ENCODE assay signal across 22 mouse cellular contexts in the genomic region with DNA sequence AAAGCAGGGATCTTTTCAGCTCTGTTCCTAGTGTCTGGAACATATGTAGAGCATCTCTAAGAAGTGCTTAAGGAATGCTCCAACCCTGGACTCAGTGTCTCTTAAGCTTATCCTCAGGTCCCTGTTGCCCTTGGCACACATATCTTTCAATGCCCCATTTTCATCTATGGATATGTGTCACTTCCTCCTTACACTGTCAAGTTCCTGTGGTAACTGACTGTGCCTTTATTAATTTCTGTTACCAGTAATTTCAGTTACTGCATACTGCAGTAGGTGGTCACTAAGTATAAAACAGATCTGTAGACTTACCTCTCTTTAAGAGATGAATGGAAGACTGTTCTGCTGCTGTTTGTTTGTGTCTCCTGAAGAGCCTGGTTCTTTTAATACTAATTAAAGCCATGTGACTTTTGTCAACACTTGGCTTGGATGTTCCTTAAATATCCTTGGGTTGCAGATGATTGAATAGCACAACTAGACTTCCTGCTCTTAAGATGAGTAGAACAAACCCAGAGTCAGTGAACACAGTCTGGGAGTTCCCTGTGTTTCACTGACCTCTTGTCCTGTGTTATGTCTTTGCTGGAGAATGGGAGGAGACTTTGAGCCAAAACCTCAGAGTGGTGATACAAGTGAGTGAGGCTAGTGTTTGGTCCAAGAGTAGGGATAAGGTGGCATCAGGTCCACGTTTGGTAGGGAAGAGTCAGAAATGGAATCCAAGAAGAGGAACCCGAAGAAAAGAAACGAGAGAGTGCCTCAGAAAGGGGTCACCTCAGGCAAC. TPM values are rescaled to one million over a fixed set of nuclear protein-coding genes. Genes with fewer than 3 reads are reported as not detected.
A peak's percentile ranks its signal among the peaks of the same experiment; 100 is the strongest.
DNase-seq lines count a peak whose midpoint lies in the region; ATAC-seq and TF ChIP-seq lines count a peak whose summit lies in the region.
"Had no signal": no experiment of that assay in that cellular context is flagged by ENCODE, and none has a peak within 500 bp of the region (broad histone marks: within the 10 kb centered on the region; RNA-seq: fewer than 3 reads in every experiment).

No protein-coding gene starts in this region.

- no peaks in the 10 kb centered on the region for H3K27me3 ChIP-seq in heart, postnatal 0 days (ENCODE audit: control insufficient read depth, insufficient read depth, low read length)
- no peaks in the 10 kb centered on the region for H3K27me3 ChIP-seq in MEL (ENCODE audit: control insufficient read depth in 1 of 2, insufficient read depth in 2 of 2, low read length in 2 of 2)
- no peaks in the 10 kb centered on the region for H3K27me3 ChIP-seq in hindbrain, postnatal 0 days (ENCODE audit: insufficient read depth, low read length)
- H3K27me3 ChIP-seq: embryonic facial prominence, embryonic 12.5 days; hindbrain, embryonic 12.5 days; midbrain, embryonic 15.5 days had no signal

- 66% methylated on average over 3 of the region's 3 CpGs for WGBS in heart, postnatal 0 days
- 85% methylated on average over 3 of the region's 3 CpGs for WGBS in hindbrain, postnatal 0 days

- H3K9ac ChIP-seq in heart, postnatal 0 days (replicated peaks; ENCODE audit: low read depth, low read length), result no peak overlapping the region
- no peak overlapping the region for H3K9ac ChIP-seq in MEL (ENCODE audit: control insufficient read depth, low read depth, low read length, poor library complexity, severe bottlenecking)
- H3K9ac ChIP-seq in hindbrain, postnatal 0 days (replicated peaks; ENCODE audit: low read length), result no peak overlapping the region
- H3K9ac ChIP-seq: embryonic facial prominence, embryonic 12.5 days; hindbrain, embryonic 12.5 days; liver, postnatal 0 days; midbrain, embryonic 15.5 days had no signal

- TF ChIP-seq POLR2A in MEL (IDR thresholded peaks at IDR 0.05; ENCODE audit: control insufficient read depth in 1 of 2, insufficient read depth in 1 of 2, low read depth in 1 of 2, low read length in 2 of 2, poor library complexity in 1 of 2), result no peak

- TF ChIP-seq CTCF in heart, postnatal 0 days (IDR thresholded peaks at IDR 0.05; ENCODE audit: low read depth), result no peak
- no peak for TF ChIP-seq CTCF in MEL (IDR thresholded peaks at IDR 0.05 in 2 of 3, conservative IDR thresholded peaks at IDR 0.05 in 1 of 3; ENCODE audit: control insufficient read depth in 1 of 3, insufficient read depth in 1 of 3, low read depth in 2 of 3, low read length in 3 of 3, poor library complexity in 1 of 3, severe bottlenecking in 1 of 3)
- TF ChIP-seq CTCF in hindbrain, postnatal 0 days (IDR thresholded peaks at IDR 0.05; ENCODE audit: low read depth), result no peak

- peak; percentile 84 for DNase-seq in heart, adult 11 months
- DNase-seq in heart, postnatal 10 days, result no peak
- DNase-seq in heart, postnatal 0 days (ENCODE audit: low spot score), result no peak
- no peak for DNase-seq in heart, adult 18-20 months
- peak; percentile 41 for DNase-seq in MEL (ENCODE audit: low read depth, low spot score)
- DNase-seq in hindbrain, postnatal 0 days (ENCODE audit: low spot score), result no peak
- DNase-seq: adrenal gland, postnatal 25 days; cerebellum, adult 2 months; kidney, adult 2 months; kidney, postnatal 10 days; left cerebral cortex, postnatal 4 days; liver, postnatal 0 days; thymus, postnatal 25 days had no signal

- no peaks in the 10 kb centered on the region for H3K79me2 ChIP-seq in MEL (ENCODE audit: control insufficient read depth, insufficient read depth, low read length, poor library complexity)

- H3K9me3 ChIP-seq in heart, postnatal 0 days (replicated peaks; ENCODE audit: control insufficient read depth, low read length), result no peaks in the 10 kb centered on the region
- no peaks in the 10 kb centered on the region for H3K9me3 ChIP-seq in MEL (replicated peaks; ENCODE audit: insufficient read depth, low read length)
- no peaks in the 10 kb centered on the region for H3K9me3 ChIP-seq in hindbrain, postnatal 0 days (ENCODE audit: low read length)
- H3K9me3 ChIP-seq: embryonic facial prominence, embryonic 12.5 days; G1E; hindbrain, embryonic 12.5 days; midbrain, embryonic 15.5 days had no signal

- TF ChIP-seq RAD21 in MEL (IDR thresholded peaks at IDR 0.05; ENCODE audit: low read depth, low read length), result no peak

- intact Hi-C loops in heart, postnatal 10 days (cut with DNase I), result no loop called here

- no peaks in the 10 kb centered on the region for H3K36me3 ChIP-seq in heart, postnatal 0 days (replicated peaks; ENCODE audit: control insufficient read depth, insufficient read depth, low read length)
- peaks cover 0 to 8% of the 10 kb centered on the region in 2 experiments; a peak in 2 of 4 replicates for H3K36me3 ChIP-seq in MEL (ENCODE audit: control insufficient read depth in 1 of 2, insufficient read depth in 2 of 2, low read length in 2 of 2)
- no peaks in the 10 kb centered on the region for H3K36me3 ChIP-seq in hindbrain, postnatal 0 days (ENCODE audit: insufficient read depth, low read length)
- H3K36me3 ChIP-seq: embryonic facial prominence, embryonic 12.5 days; G1E; hindbrain, embryonic 12.5 days; midbrain, embryonic 15.5 days had no signal

- no peak overlapping the region for H3K4me2 ChIP-seq in heart, postnatal 0 days (ENCODE audit: low read depth, low read length)
- H3K4me2 ChIP-seq in hindbrain, postnatal 0 days (ENCODE audit: low read depth, low read length), result no peak overlapping the region
- H3K4me2 ChIP-seq: embryonic facial prominence, embryonic 12.5 days; hindbrain, embryonic 12.5 days; midbrain, embryonic 15.5 days had no signal

- ATAC-seq in heart, postnatal 0 days (ENCODE audit: insufficient read depth, low read depth), result no peak
- ATAC-seq in megakaryocyte, adult 5-6 weeks (ENCODE audit: poor library complexity, severe bottlenecking), result peak; percentile 62
- no peak for ATAC-seq in hindbrain, postnatal 0 days
- ATAC-seq: forebrain, embryonic 14.5 days; inflammation-experienced regulatory T-cells, adult 6 months; liver, postnatal 0 days; midbrain, embryonic 15.5 days had no signal

- no peak for TF ChIP-seq EP300 in heart, postnatal 0 days (IDR thresholded peaks at IDR 0.05; ENCODE audit: low read depth)
- no peak for TF ChIP-seq EP300 in MEL (IDR thresholded peaks at IDR 0.05; ENCODE audit: low read depth in 1 of 2, low read length in 2 of 2)

- H3K4me3 ChIP-seq in heart, postnatal 0 days (ENCODE audit: low read depth, low read length), result no peak overlapping the region
- H3K4me3 ChIP-seq in MEL (ENCODE audit: control insufficient read depth in 1 of 2, insufficient read depth in 1 of 2, low read depth in 2 of 2, low read length in 2 of 2), result no peak overlapping the region
- H3K4me3 ChIP-seq in hindbrain, postnatal 0 days (ENCODE audit: low read length), result no peak overlapping the region
- H3K4me3 ChIP-seq: embryonic facial prominence, embryonic 12.5 days; erythroblast, embryonic 14.5 days; hindbrain, embryonic 12.5 days; midbrain, embryonic 15.5 days; myocyte had no signal

- H3K27ac ChIP-seq in heart, postnatal 0 days (ENCODE audit: low read depth), result peak overlapping the region; percentile 74
- no peak overlapping the region for H3K27ac ChIP-seq in MEL (ENCODE audit: control insufficient read depth, low read depth, low read length)
- no peak overlapping the region for H3K27ac ChIP-seq in hindbrain, postnatal 0 days
- H3K27ac ChIP-seq: embryonic facial prominence, embryonic 12.5 days; hindbrain, embryonic 12.5 days; midbrain, embryonic 15.5 days had no signal

- H3K4me1 ChIP-seq in heart, postnatal 0 days (ENCODE audit: control insufficient read depth, insufficient read depth), result 0 out of 2 replicates have a peak, but pooled peaks cover 8% of the 10 kb centered on the region
- peaks cover 5 to 12% of the 10 kb centered on the region in 2 experiments for H3K4me1 ChIP-seq in MEL (ENCODE audit: control insufficient read depth in 1 of 2, insufficient read depth in 2 of 2, low read length in 2 of 2)
- H3K4me1 ChIP-seq in hindbrain, postnatal 0 days (ENCODE audit: insufficient read depth, low read length), result no peaks in the 10 kb centered on the region
- H3K4me1 ChIP-seq: embryonic facial prominence, embryonic 12.5 days; hindbrain, embryonic 12.5 days; midbrain, embryonic 15.5 days had no signal

TF ChIP-seq in MEL, 35 proteins besides CTCF, POLR2A, EP300 and RAD21:
- TF ChIP-seq MYB (IDR thresholded peaks at IDR 0.05; ENCODE audit: low read depth, low read length) (peak; percentile 36; the same call in 1 of the 2 replicates), ZMIZ1 (IDR thresholded peaks at IDR 0.05; ENCODE audit: low read depth, low read length) (no peak)

RNA-seq across cellular contexts. Expression of gene Itga6, which starts 19.7 kb away (rescaled TPM):
- 10 to 100 TPM; 95.3 to 98.2 TPM for total RNA-seq in heart, postnatal 10 days (2021)
- total RNA-seq in heart, postnatal 0 days (2014; rRNA removed; ENCODE audit: low replicate concordance), result 69.2 and 101 TPM in 2 replicates
- polyA plus RNA-seq in heart, postnatal 0 days (2015; fragmentation: Nextera tagmentation; extraction: Ambion mirVana), result 29.6 and 33.8 TPM in 2 replicates
- 10 to 100 TPM; 51.5 to 62.3 TPM for total RNA-seq in heart, adult 18-20 months (2021)
- total RNA-seq in MEL (2012; rRNA removed), result 1.0 and 2.1 TPM in 2 replicates
- 1 to 10 TPM in 1 of 2 experiments, not detected in 1; 2.7 TPM for polyA plus RNA-seq in MEL (2012; ENCODE audit: insufficient read depth in 1 of 2, insufficient read length in 2 of 2, low read depth in 1 of 2, low replicate concordance in 2 of 2, missing spikeins in 1 of 2)
- 16.0 and 17.4 TPM in 2 replicates for total RNA-seq in megakaryocyte, adult 5-6 weeks (2015)
- total RNA-seq in megakaryocyte, adult 5-6 weeks (2017), result 15.3 and 16.5 TPM in 2 replicates
- 46.7 and 50.0 TPM in 2 replicates for total RNA-seq in hindbrain, postnatal 0 days (2014; rRNA removed)
- 20.0 and 20.7 TPM in 2 replicates for polyA plus RNA-seq in hindbrain, postnatal 0 days (2015; fragmentation: Nextera tagmentation; extraction: Ambion mirVana)

Comparison
In these comparisons a context has a peak if more than half of its experiments do, and no peak if none do; other contexts are left out.
1. DNase-seq: peak in heart, adult 11 months (single experiment) and MEL (single experiment); none in heart, postnatal 10 days (0 of 2), heart, postnatal 0 days (single experiment), heart, adult 18-20 months (0 of 2) and hindbrain, postnatal 0 days (single experiment).